Mouse (Mus musculus): ENCODE data around the gene Folr1. TPM values are rescaled to one million over a fixed set of nuclear protein-coding genes. Genes with fewer than 3 reads are reported as not detected.
A peak's percentile ranks its signal among the peaks of the same experiment; 100 is the strongest.

Gene Folr1
- polyA plus RNA-seq, 1 experiment from 2014 or later: 3.2 TPM

GRCm38 (mm10) chr7:101896104-101897066, 25.8 kb upstream of the Folr1 start:
- ATAC-seq (ENCODE audit: low FRiP score, low TSS enrichment): peak; percentile 98
- H3K9ac ChIP-seq (ENCODE audit: low read length): peak overlapping the region; percentile 62

GRCm38 (mm10) chr7:101895695-101896094, 25.1 kb upstream of the Folr1 start:
- no peaks in the 10 kb centered on the region for H3K36me3 ChIP-seq (ENCODE audit: control insufficient read depth, insufficient read depth, low read length)
- H3K4me1 ChIP-seq (replicated peaks; ENCODE audit: control insufficient read depth, insufficient read depth): no peaks in the 10 kb centered on the region
- H3K27me3 ChIP-seq (ENCODE audit: control insufficient read depth, insufficient read depth, low read length): no peaks in the 10 kb centered on the region
- peak overlapping the region; percentile 43; the same call in 1 of the 2 replicates for H3K9ac ChIP-seq (ENCODE audit: low read length)
- no peak overlapping the region; the same call in 1 of the 2 replicates for H3K27ac ChIP-seq (replicated peaks)
- peak overlapping the region; percentile 30 for H3K4me2 ChIP-seq (replicated peaks; ENCODE audit: low read depth)
- ATAC-seq (ENCODE audit: low FRiP score, low TSS enrichment) (no peak), DNase-seq (ENCODE audit: low spot score) (no peak)
- H3K4me3 ChIP-seq (ENCODE audit: low read depth, low read length): peak overlapping the region; percentile 51
- H3K9me3 ChIP-seq (ENCODE audit: control insufficient read depth, low read length): no peaks in the 10 kb centered on the region
- WGBS: 29% methylated on average over 9 of the region's 9 CpGs
- peak; percentile 37 for TF ChIP-seq CTCF (IDR thresholded peaks at IDR 0.05; ENCODE audit: low read depth)
- TF ChIP-seq EP300 (optimal IDR thresholded peaks at IDR 0.05): no peak

More at GRCm38 (mm10) chr7:101896104-101897066, 25.8 kb upstream of the Folr1 start:
- Histone ChIP-seq H3K4me2 (replicated peaks; ENCODE audit: low read depth) (peak overlapping the region; percentile 57), H3K4me1 (replicated peaks; ENCODE audit: control insufficient read depth, insufficient read depth) (no peaks in the 10 kb centered on the region), H3K4me3 (ENCODE audit: low read depth, low read length) (peak overlapping the region; percentile 51), H3K27me3 (ENCODE audit: control insufficient read depth, insufficient read depth, low read length) (no peaks in the 10 kb centered on the region), H3K36me3 (ENCODE audit: control insufficient read depth, insufficient read depth, low read length) (no peaks in the 10 kb centered on the region), H3K9me3 (ENCODE audit: control insufficient read depth, low read length) (no peaks in the 10 kb centered on the region), H3K27ac (replicated peaks) (peak overlapping the region; percentile 89)
- DNase-seq (ENCODE audit: low spot score): peak; percentile 96
- no peak; the same call in 1 of the 2 replicates for TF ChIP-seq CTCF (IDR thresholded peaks at IDR 0.05; ENCODE audit: low read depth)
- peak; percentile 43 for TF ChIP-seq EP300 (optimal IDR thresholded peaks at IDR 0.05)
- under 1% methylated on average over 57 of the region's 57 CpGs for WGBS

GRCm38 (mm10) chr7:101888460-101888859, 17.9 kb upstream of the Folr1 start:
- no peak overlapping the region for H3K4me3 ChIP-seq (ENCODE audit: low read depth, low read length)
- no peaks in the 10 kb centered on the region for H3K9me3 ChIP-seq (ENCODE audit: control insufficient read depth, low read length)
- no peaks in the 10 kb centered on the region for H3K4me1 ChIP-seq (replicated peaks; ENCODE audit: control insufficient read depth, insufficient read depth)
- H3K9ac ChIP-seq (ENCODE audit: low read length): no peak overlapping the region
- no peak overlapping the region for H3K4me2 ChIP-seq (replicated peaks; ENCODE audit: low read depth)
- no peak overlapping the region for H3K27ac ChIP-seq (replicated peaks)
- H3K36me3 ChIP-seq (ENCODE audit: control insufficient read depth, insufficient read depth, low read length): no peaks in the 10 kb centered on the region
- WGBS: 70% methylated on average over 4 of the region's 4 CpGs
- DNase-seq (ENCODE audit: low spot score): no peak
- no peak for TF ChIP-seq EP300 (optimal IDR thresholded peaks at IDR 0.05)
- no peak for TF ChIP-seq CTCF (IDR thresholded peaks at IDR 0.05; ENCODE audit: low read depth)
- no peak for ATAC-seq (ENCODE audit: low FRiP score, low TSS enrichment)
- H3K27me3 ChIP-seq (ENCODE audit: control insufficient read depth, insufficient read depth, low read length): no peaks in the 10 kb centered on the region

- Histone ChIP-seq H3K36me3 (ENCODE audit: control insufficient read depth, insufficient read depth, low read length) (no peaks in the 10 kb centered on the region), H3K27ac (replicated peaks) (no peak overlapping the region), H3K4me3 (ENCODE audit: low read depth, low read length) (no peak overlapping the region), H3K9me3 (ENCODE audit: control insufficient read depth, low read length) (no peaks in the 10 kb centered on the region), H3K27me3 (ENCODE audit: control insufficient read depth, insufficient read depth, low read length) (no peaks in the 10 kb centered on the region), H3K4me1 (replicated peaks; ENCODE audit: control insufficient read depth, insufficient read depth) (no peaks in the 10 kb centered on the region), H3K4me2 (replicated peaks; ENCODE audit: low read depth) (no peak overlapping the region), H3K9ac (ENCODE audit: low read length) (no peak overlapping the region)
- ATAC-seq (ENCODE audit: low FRiP score, low TSS enrichment) (no peak), DNase-seq (ENCODE audit: low spot score) (no peak)
- TF ChIP-seq EP300 (optimal IDR thresholded peaks at IDR 0.05) (no peak), CTCF (IDR thresholded peaks at IDR 0.05; ENCODE audit: low read depth) (no peak)
- 85% methylated on average over 6 of the region's 6 CpGs for WGBS
Measured at GRCm38 (mm10) chr7:101886274-101886673, 15.7 kb upstream of the Folr1 start.

GRCm38 (mm10) chr7:101884160-101884559, 13.6 kb upstream of the Folr1 start:
- DNase-seq (ENCODE audit: low spot score) (no peak), ATAC-seq (ENCODE audit: low FRiP score, low TSS enrichment) (no peak)
- Histone ChIP-seq H3K4me2 (replicated peaks; ENCODE audit: low read depth) (no peak overlapping the region), H3K9ac (ENCODE audit: low read length) (no peak overlapping the region), H3K9me3 (ENCODE audit: control insufficient read depth, low read length) (no peaks in the 10 kb centered on the region), H3K4me3 (ENCODE audit: low read depth, low read length) (no peak overlapping the region), H3K27ac (replicated peaks) (no peak overlapping the region), H3K36me3 (ENCODE audit: control insufficient read depth, insufficient read depth, low read length) (no peaks in the 10 kb centered on the region), H3K27me3 (ENCODE audit: control insufficient read depth, insufficient read depth, low read length) (no peaks in the 10 kb centered on the region), H3K4me1 (replicated peaks; ENCODE audit: control insufficient read depth, insufficient read depth) (no peaks in the 10 kb centered on the region)
- no peak for TF ChIP-seq EP300 (optimal IDR thresholded peaks at IDR 0.05)
- no peak for TF ChIP-seq CTCF (IDR thresholded peaks at IDR 0.05; ENCODE audit: low read depth)
- 90% methylated on average over 4 of the region's 4 CpGs for WGBS

Measured in stomach, postnatal 0 days (tissue).